9 mouse cellular contexts compared by ENCODE assay signal in the genomic region with DNA sequence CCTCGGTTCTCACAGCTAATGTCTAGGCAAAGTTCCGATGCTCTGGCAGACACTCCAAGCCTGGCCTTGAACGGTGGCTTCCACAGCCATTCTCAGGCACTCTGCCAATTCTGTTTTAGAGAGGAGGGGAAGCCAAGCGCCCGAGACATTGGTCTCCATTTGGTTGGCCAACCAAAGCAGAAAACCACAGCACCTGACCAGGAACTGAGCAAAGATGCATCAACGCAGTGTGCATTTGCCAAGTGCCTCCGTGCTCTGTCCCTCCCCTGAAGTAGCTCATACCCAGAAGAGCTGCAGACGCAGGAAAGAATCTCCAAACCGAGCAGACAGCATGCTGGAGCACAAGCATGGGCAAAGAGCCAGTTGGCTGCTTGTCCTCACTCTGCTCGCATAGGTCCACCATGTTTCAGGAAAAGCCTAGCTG. TPM values are rescaled to one million over a fixed set of nuclear protein-coding genes. Genes with fewer than 3 reads are reported as not detected.
A peak's percentile ranks its signal among the peaks of the same experiment; 100 is the strongest.
DNase-seq lines count a peak whose midpoint lies in the region; ATAC-seq lines count a peak whose summit lies in the region.
"Had no signal": no experiment of that assay in that cellular context is flagged by ENCODE, and none has a peak within 500 bp of the region (broad histone marks: within the 10 kb centered on the region; RNA-seq: fewer than 3 reads in every experiment).

No protein-coding gene starts in this region.

- H3K4me3 ChIP-seq in hindbrain, embryonic 15.5 days, result no peak overlapping the region
- H3K4me3 ChIP-seq in hindbrain, embryonic 11.5 days (ENCODE audit: low read depth, low read length), result no peak overlapping the region
- no peak overlapping the region for H3K4me3 ChIP-seq in heart, embryonic 15.5 days
- H3K4me3 ChIP-seq: myocyte had no signal

- no peak for DNase-seq in hindbrain, embryonic 11.5 days (ENCODE audit: low spot score)
- DNase-seq in A20 (ENCODE audit: low read depth, low spot score), result peak; percentile 59
- DNase-seq in adrenal gland, postnatal 25 days, result peak; percentile 58
- DNase-seq in urinary bladder, postnatal 25 days (ENCODE audit: low spot score), result no peak
- DNase-seq in spleen, postnatal 10 days (ENCODE audit: low spot score in 2 of 2), result no peak

- H3K4me1 ChIP-seq in hindbrain, embryonic 15.5 days (replicated peaks), result peaks cover 15% of the 10 kb centered on the region
- no peaks in the 10 kb centered on the region for H3K4me1 ChIP-seq in hindbrain, embryonic 11.5 days (replicated peaks; ENCODE audit: control insufficient read depth, insufficient read depth, low read length)
- peaks cover 19% of the 10 kb centered on the region for H3K4me1 ChIP-seq in heart, embryonic 15.5 days (replicated peaks)

- H3K9me3 ChIP-seq in hindbrain, embryonic 15.5 days, result no peaks in the 10 kb centered on the region
- H3K9me3 ChIP-seq in hindbrain, embryonic 11.5 days (ENCODE audit: control insufficient read depth, low read length), result no peaks in the 10 kb centered on the region
- no peaks in the 10 kb centered on the region for H3K9me3 ChIP-seq in heart, embryonic 15.5 days (replicated peaks)

- H3K27ac ChIP-seq in hindbrain, embryonic 15.5 days (replicated peaks), result no peak overlapping the region
- H3K27ac ChIP-seq in hindbrain, embryonic 11.5 days (ENCODE audit: low read depth, low read length), result no peak overlapping the region
- peak overlapping the region; percentile 38; the same call in 1 of the 2 replicates for H3K27ac ChIP-seq in heart, embryonic 15.5 days

- H3K9ac ChIP-seq in hindbrain, embryonic 15.5 days, result no peak overlapping the region
- H3K9ac ChIP-seq in hindbrain, embryonic 11.5 days (ENCODE audit: low read depth, low read length), result no peak overlapping the region
- H3K9ac ChIP-seq in heart, embryonic 15.5 days, result no peak overlapping the region

- no peaks in the 10 kb centered on the region for H3K36me3 ChIP-seq in hindbrain, embryonic 15.5 days
- H3K36me3 ChIP-seq in hindbrain, embryonic 11.5 days (ENCODE audit: control insufficient read depth, insufficient read depth, low read length), result no peaks in the 10 kb centered on the region
- H3K36me3 ChIP-seq in heart, embryonic 15.5 days, result no peaks in the 10 kb centered on the region

- H3K27me3 ChIP-seq in hindbrain, embryonic 15.5 days, result peaks cover 22% of the 10 kb centered on the region
- H3K27me3 ChIP-seq in hindbrain, embryonic 11.5 days (ENCODE audit: control insufficient read depth, insufficient read depth, low read length), result peaks cover 16% of the 10 kb centered on the region
- peaks cover 27% of the 10 kb centered on the region for H3K27me3 ChIP-seq in heart, embryonic 15.5 days

- WGBS in hindbrain, embryonic 15.5 days, result 59% methylated on average over 10 of the region's 10 CpGs
- 90% methylated on average over 10 of the region's 10 CpGs for WGBS in hindbrain, embryonic 11.5 days
- WGBS in heart, embryonic 15.5 days, result 28% methylated on average over 10 of the region's 10 CpGs

- no peak overlapping the region for H3K4me2 ChIP-seq in hindbrain, embryonic 15.5 days
- no peak overlapping the region for H3K4me2 ChIP-seq in hindbrain, embryonic 11.5 days (replicated peaks; ENCODE audit: low read depth, low read length)
- H3K4me2 ChIP-seq in heart, embryonic 15.5 days, result peak overlapping the region; percentile 53

- peak; percentile 43 for ATAC-seq in hindbrain, embryonic 15.5 days (ENCODE audit: low FRiP score, low read depth)
- no peak for ATAC-seq in hindbrain, embryonic 11.5 days (ENCODE audit: low FRiP score)
- peak; percentile 47; the same call in 1 of the 2 replicates for ATAC-seq in heart, embryonic 15.5 days (replicated peaks; ENCODE audit: insufficient number of reproducible peaks, insufficient read depth, low FRiP score, low read depth)
- peak; percentile 19 for ATAC-seq in megakaryocyte-erythroid progenitor cell, adult 5-6 weeks (replicated peaks; ENCODE audit: low FRiP score, low TSS enrichment, poor library complexity, severe bottlenecking)

RNA-seq across cellular contexts. Expression of gene Plekhd1, which starts 4.6 kb away (rescaled TPM):
- polyA plus RNA-seq in hindbrain, embryonic 15.5 days (2015; fragmentation: Nextera tagmentation; extraction: Ambion mirVana), result 6.4 and 6.5 TPM in 2 replicates
- polyA plus RNA-seq in hindbrain, embryonic 11.5 days (2014; fragmentation: Nextera tagmentation; extraction: Ambion mirVana), result 1.1 and 1.2 TPM in 2 replicates
- not detected in 2 replicates for total RNA-seq in adrenal gland, postnatal 25 days (2021)
- polyA plus RNA-seq in heart, embryonic 15.5 days (2015; fragmentation: Nextera tagmentation; extraction: Ambion mirVana), result 0.40 and 0.55 TPM in 2 replicates
- 0.45 TPM in 1 of 2 replicates, not detected in the other for total RNA-seq in megakaryocyte-erythroid progenitor cell, adult 5-6 weeks (2014; fragmentation: Nextera tagmentation)
- total RNA-seq in megakaryocyte-erythroid progenitor cell, adult 5-6 weeks (2017), result not detected in 2 replicates
- polyA plus RNA-seq: myocyte had no signal

RNA-seq across cellular contexts. Expression of gene Erh, which starts 43.7 kb away (rescaled TPM):
- polyA plus RNA-seq in hindbrain, embryonic 15.5 days (2015; fragmentation: Nextera tagmentation; extraction: Ambion mirVana), result 270 and 289 TPM in 2 replicates
- polyA plus RNA-seq in hindbrain, embryonic 11.5 days (2014; fragmentation: Nextera tagmentation; extraction: Ambion mirVana), result 322 and 356 TPM in 2 replicates
- 46.9 and 50.2 TPM in 2 replicates for total RNA-seq in adrenal gland, postnatal 25 days (2021)
- polyA plus RNA-seq in heart, embryonic 15.5 days (2015; fragmentation: Nextera tagmentation; extraction: Ambion mirVana), result 133 and 168 TPM in 2 replicates
- total RNA-seq in megakaryocyte-erythroid progenitor cell, adult 5-6 weeks (2014; fragmentation: Nextera tagmentation), result 140 and 158 TPM in 2 replicates
- 103 and 142 TPM in 2 replicates for total RNA-seq in megakaryocyte-erythroid progenitor cell, adult 5-6 weeks (2017)

RNA-seq across cellular contexts. Expression of gene Slc39a9, which starts 44.1 kb away (rescaled TPM):
- polyA plus RNA-seq in hindbrain, embryonic 15.5 days (2015; fragmentation: Nextera tagmentation; extraction: Ambion mirVana), result 25.0 and 25.7 TPM in 2 replicates
- 24.9 and 25.6 TPM in 2 replicates for polyA plus RNA-seq in hindbrain, embryonic 11.5 days (2014; fragmentation: Nextera tagmentation; extraction: Ambion mirVana)
- 44.5 and 48.4 TPM in 2 replicates for total RNA-seq in adrenal gland, postnatal 25 days (2021)
- 14.0 and 20.5 TPM in 2 replicates for polyA plus RNA-seq in heart, embryonic 15.5 days (2015; fragmentation: Nextera tagmentation; extraction: Ambion mirVana)
- 19.6 and 28.4 TPM in 2 replicates for total RNA-seq in megakaryocyte-erythroid progenitor cell, adult 5-6 weeks (2014; fragmentation: Nextera tagmentation)
- 12.7 and 17.5 TPM in 2 replicates for total RNA-seq in megakaryocyte-erythroid progenitor cell, adult 5-6 weeks (2017)

Comparison
In these comparisons a context has a peak if more than half of its experiments do, and no peak if none do; other contexts are left out.
1. DNase-seq: peak in A20 (single experiment) and adrenal gland, postnatal 25 days (single experiment); none in hindbrain, embryonic 11.5 days (single experiment), urinary bladder, postnatal 25 days (single experiment) and spleen, postnatal 10 days (0 of 2).